Mouse (Mus musculus): Measurements from ENCODE around the gene Rbm39. TPM values are rescaled to one million over a fixed set of nuclear protein-coding genes. Genes with fewer than 3 reads are reported as not detected.

Rbm39 gene
- polyA plus RNA-seq, 1 experiment from 2014 or later, result 715 TPM

- Histone ChIP-seq H3K36me3 (ENCODE audit: control insufficient read depth, insufficient read depth, low read length) (0 out of 2 replicates have a peak, but pooled peaks cover 6% of the 10 kb centered on the region), H3K9ac (ENCODE audit: low read depth, low read length) (no peak overlapping the region), H3K27ac (ENCODE audit: low read depth, low read length) (no peak overlapping the region), H3K4me1 (replicated peaks; ENCODE audit: control insufficient read depth, insufficient read depth, low read length) (no peaks in the 10 kb centered on the region), H3K4me3 (ENCODE audit: low read depth, low read length) (no peak overlapping the region), H3K27me3 (ENCODE audit: control insufficient read depth, insufficient read depth, low read length) (no peaks in the 10 kb centered on the region), H3K9me3 (ENCODE audit: control insufficient read depth, low read length) (no peaks in the 10 kb centered on the region), H3K4me2 (replicated peaks; ENCODE audit: low read depth, low read length) (no peak overlapping the region)
- DNase-seq (ENCODE audit: low spot score) (no peak), ATAC-seq (ENCODE audit: low FRiP score) (no peak)
- 78% methylated on average over 3 of the region's 3 CpGs for WGBS
Measured at GRCm38 (mm10) chr2:156199944-156200343, 19.9 kb upstream of the Rbm39 start.

GRCm38 (mm10) chr2:156197129-156197911, 17.3 kb upstream of the Rbm39 start:
- peak overlapping the region; percentile 77 for H3K4me3 ChIP-seq (ENCODE audit: low read depth, low read length)

GRCm38 (mm10) chr2:156196302-156197128, 16.5 kb upstream of the Rbm39 start, which contains the start of gene Phf20:
TSS of gene Phf20 (plus strand) at chr2:156196466.
- ATAC-seq (ENCODE audit: low FRiP score) (peak; percentile 99), DNase-seq (ENCODE audit: low spot score) (peak; percentile 98)
- H3K27ac ChIP-seq (ENCODE audit: low read depth, low read length), result peak within 1 kb of the TSS; percentile 96
- no peaks in the 10 kb centered on the region for H3K4me1 ChIP-seq (replicated peaks; ENCODE audit: control insufficient read depth, insufficient read depth, low read length)
- H3K9ac ChIP-seq (ENCODE audit: low read depth, low read length), result peak within 1 kb of the TSS; percentile 83
- H3K36me3 ChIP-seq (ENCODE audit: control insufficient read depth, insufficient read depth, low read length), result 0 out of 2 replicates have a peak, but pooled peaks cover 6% of the 10 kb centered on the region
- H3K4me2 ChIP-seq (replicated peaks; ENCODE audit: low read depth, low read length), result peak within 1 kb of the TSS; percentile 45
- H3K9me3 ChIP-seq (ENCODE audit: control insufficient read depth, low read length), result no peaks in the 10 kb centered on the region
- under 1% methylated on average over 73 of the region's 88 CpGs for WGBS
- H3K4me3 ChIP-seq (ENCODE audit: low read depth, low read length), result peak within 1 kb of the TSS; percentile 77
- no peaks in the 10 kb centered on the region for H3K27me3 ChIP-seq (ENCODE audit: control insufficient read depth, insufficient read depth, low read length)

More at GRCm38 (mm10) chr2:156197129-156197911, 17.3 kb upstream of the Rbm39 start:
- H3K27me3 ChIP-seq (ENCODE audit: control insufficient read depth, insufficient read depth, low read length), result no peaks in the 10 kb centered on the region
- no peak for ATAC-seq (ENCODE audit: low FRiP score)
- DNase-seq (ENCODE audit: low spot score), result no peak
- no peaks in the 10 kb centered on the region for H3K4me1 ChIP-seq (replicated peaks; ENCODE audit: control insufficient read depth, insufficient read depth, low read length)
- peak overlapping the region; percentile 45 for H3K4me2 ChIP-seq (replicated peaks; ENCODE audit: low read depth, low read length)
- peak overlapping the region; percentile 96 for H3K27ac ChIP-seq (ENCODE audit: low read depth, low read length)
- H3K9ac ChIP-seq (ENCODE audit: low read depth, low read length), result peak overlapping the region; percentile 83
- no peaks in the 10 kb centered on the region for H3K9me3 ChIP-seq (ENCODE audit: control insufficient read depth, low read length)
- 4% methylated on average over 17 of the region's 17 CpGs for WGBS
- H3K36me3 ChIP-seq (ENCODE audit: control insufficient read depth, insufficient read depth, low read length), result 0 out of 2 replicates have a peak, but pooled peaks cover 6% of the 10 kb centered on the region

GRCm38 (mm10) chr2:156194571-156194970, 14.5 kb upstream of the Rbm39 start:
- Histone ChIP-seq H3K27ac (ENCODE audit: low read depth, low read length) (no peak overlapping the region), H3K9me3 (ENCODE audit: control insufficient read depth, low read length) (no peaks in the 10 kb centered on the region), H3K4me3 (ENCODE audit: low read depth, low read length) (no peak overlapping the region), H3K27me3 (ENCODE audit: control insufficient read depth, insufficient read depth, low read length) (no peaks in the 10 kb centered on the region), H3K4me1 (replicated peaks; ENCODE audit: control insufficient read depth, insufficient read depth, low read length) (no peaks in the 10 kb centered on the region), H3K36me3 (ENCODE audit: control insufficient read depth, insufficient read depth, low read length) (no peaks in the 10 kb centered on the region), H3K9ac (ENCODE audit: low read depth, low read length) (no peak overlapping the region), H3K4me2 (replicated peaks; ENCODE audit: low read depth, low read length) (no peak overlapping the region)
- no peak for ATAC-seq (ENCODE audit: low FRiP score)
- DNase-seq (ENCODE audit: low spot score), result no peak

- no peaks in the 10 kb centered on the region for H3K27me3 ChIP-seq (ENCODE audit: control insufficient read depth, insufficient read depth, low read length)
- ATAC-seq (ENCODE audit: low FRiP score) (no peak), DNase-seq (ENCODE audit: low spot score) (no peak)
- H3K9ac ChIP-seq (ENCODE audit: low read depth, low read length), result no peak overlapping the region
- H3K4me1 ChIP-seq (replicated peaks; ENCODE audit: control insufficient read depth, insufficient read depth, low read length), result no peaks in the 10 kb centered on the region
- no peak overlapping the region for H3K27ac ChIP-seq (ENCODE audit: low read depth, low read length)
- H3K4me3 ChIP-seq (ENCODE audit: low read depth, low read length), result no peak overlapping the region
- H3K36me3 ChIP-seq (ENCODE audit: control insufficient read depth, insufficient read depth, low read length), result no peaks in the 10 kb centered on the region
- 88% methylated on average over 3 of the region's 3 CpGs for WGBS
- H3K4me2 ChIP-seq (replicated peaks; ENCODE audit: low read depth, low read length), result no peak overlapping the region
- no peaks in the 10 kb centered on the region for H3K9me3 ChIP-seq (ENCODE audit: control insufficient read depth, low read length)
Measured at GRCm38 (mm10) chr2:156193066-156193862, 13.2 kb upstream of the Rbm39 start.

GRCm38 (mm10) chr2:156192068-156192467, 12.0 kb upstream of the Rbm39 start:
- no peak overlapping the region for H3K27ac ChIP-seq (ENCODE audit: low read depth, low read length)
- 72% methylated on average over 2 of the region's 2 CpGs for WGBS
- no peaks in the 10 kb centered on the region for H3K36me3 ChIP-seq (ENCODE audit: control insufficient read depth, insufficient read depth, low read length)
- DNase-seq (ENCODE audit: low spot score), result no peak
- no peak overlapping the region for H3K9ac ChIP-seq (ENCODE audit: low read depth, low read length)
- no peaks in the 10 kb centered on the region for H3K4me1 ChIP-seq (replicated peaks; ENCODE audit: control insufficient read depth, insufficient read depth, low read length)
- no peak overlapping the region for H3K4me2 ChIP-seq (replicated peaks; ENCODE audit: low read depth, low read length)
- ATAC-seq (ENCODE audit: low FRiP score), result no peak
- H3K27me3 ChIP-seq (ENCODE audit: control insufficient read depth, insufficient read depth, low read length), result no peaks in the 10 kb centered on the region
- no peaks in the 10 kb centered on the region for H3K9me3 ChIP-seq (ENCODE audit: control insufficient read depth, low read length)
- no peak overlapping the region for H3K4me3 ChIP-seq (ENCODE audit: low read depth, low read length)

- H3K27ac ChIP-seq (ENCODE audit: low read depth, low read length), result no peak overlapping the region
Measured at GRCm38 (mm10) chr2:156191540-156191939, 11.5 kb upstream of the Rbm39 start.

More at GRCm38 (mm10) chr2:156191540-156191939, 11.5 kb upstream of the Rbm39 start:
- Histone ChIP-seq H3K9me3 (ENCODE audit: control insufficient read depth, low read length) (no peaks in the 10 kb centered on the region), H3K4me2 (replicated peaks; ENCODE audit: low read depth, low read length) (no peak overlapping the region), H3K4me1 (replicated peaks; ENCODE audit: control insufficient read depth, insufficient read depth, low read length) (no peaks in the 10 kb centered on the region), H3K27me3 (ENCODE audit: control insufficient read depth, insufficient read depth, low read length) (no peaks in the 10 kb centered on the region), H3K4me3 (ENCODE audit: low read depth, low read length) (no peak overlapping the region), H3K9ac (ENCODE audit: low read depth, low read length) (no peak overlapping the region), H3K36me3 (ENCODE audit: control insufficient read depth, insufficient read depth, low read length) (no peaks in the 10 kb centered on the region)
- DNase-seq (ENCODE audit: low spot score) (no peak), ATAC-seq (ENCODE audit: low FRiP score) (no peak)
- WGBS, result 93% methylated on average over 2 of the region's 2 CpGs
